In genomic region chr15:82963090-82963489, GRCm38 (mm10) we compare ENCODE assay signal across 8 mouse cellular contexts. TPM values are rescaled to one million over a fixed set of nuclear protein-coding genes. Genes with fewer than 3 reads are reported as not detected.
A peak's percentile ranks its signal among the peaks of the same experiment; 100 is the strongest.
DNase-seq lines count a peak whose midpoint lies in the region; TF ChIP-seq lines count a peak whose summit lies in the region.

No protein-coding gene starts in this region.

- H3K4me1 ChIP-seq in limb, embryonic 10.5 days = peaks cover 70% of the 10 kb centered on the region
- H3K4me1 ChIP-seq in small intestine, adult 2 months (ENCODE audit: control insufficient read depth, insufficient read depth, insufficient read length, low read length) = 0 out of 2 replicates have a peak, but pooled peaks cover 2% of the 10 kb centered on the region

- peak; percentile 40 for DNase-seq in embryo, embryonic 10 days (ENCODE audit: low spot score)
- DNase-seq in embryo, embryonic 10.5 days (ENCODE audit: low spot score) = no peak
- peak; percentile 50 for DNase-seq in right cerebral cortex, postnatal 14 days
- DNase-seq in right cerebral cortex, adult 18-20 months = no peak
- DNase-seq in limb, embryonic 10.5 days (ENCODE audit: low spot score) = no peak
- DNase-seq in layer of hippocampus, postnatal 10 days (ENCODE audit: low spot score in 2 of 2) = no peak
- no peak for DNase-seq in urinary bladder, adult 18-20 months (ENCODE audit: low spot score in 2 of 2)

- peaks cover 90% of the 10 kb centered on the region for H3K27me3 ChIP-seq in limb, embryonic 10.5 days (ENCODE audit: low read depth, poor library complexity, severe bottlenecking)
- H3K27me3 ChIP-seq in small intestine, adult 2 months (ENCODE audit: control insufficient read depth, insufficient read depth, low read length) = peaks cover 37% of the 10 kb centered on the region

- 4% methylated on average over 39 of the region's 39 CpGs for WGBS in limb, embryonic 10.5 days
- WGBS in small intestine, adult 2 months = 8% methylated on average over 39 of the region's 39 CpGs

- H3K9me3 ChIP-seq in limb, embryonic 10.5 days (replicated peaks) = no peaks in the 10 kb centered on the region

- TF ChIP-seq POLR2A in small intestine, adult 2 months (IDR thresholded peaks at IDR 0.05; ENCODE audit: low read depth, low read length) = no peak

- no peaks in the 10 kb centered on the region for H3K36me3 ChIP-seq in limb, embryonic 10.5 days
- no peaks in the 10 kb centered on the region for H3K36me3 ChIP-seq in small intestine, adult 2 months (ENCODE audit: control insufficient read depth, insufficient read depth, low read length)

- TF ChIP-seq CTCF in small intestine, adult 2 months (IDR thresholded peaks at IDR 0.05; ENCODE audit: extremely low read depth, insufficient read length, insufficient replicate concordance, low read depth, low read length) = no peak

- peak overlapping the region; percentile 62 for H3K4me3 ChIP-seq in limb, embryonic 10.5 days
- peak overlapping the region; percentile 50 for H3K4me3 ChIP-seq in small intestine, adult 2 months (ENCODE audit: low read depth, low read length)

- H3K27ac ChIP-seq in limb, embryonic 10.5 days = peak overlapping the region; percentile 88
- H3K27ac ChIP-seq in small intestine, adult 2 months (ENCODE audit: insufficient read depth, low read depth, low read length) = no peak overlapping the region

RNA-seq across cellular contexts. Expression of gene Tcf20, which starts 24.6 kb away (rescaled TPM):
- 8.1 and 8.3 TPM in 2 replicates for polyA plus RNA-seq in limb, embryonic 10.5 days (2016; fragmentation: Nextera tagmentation; extraction: Ambion mirVana)
- polyA plus RNA-seq in small intestine, adult 2 months (2012; rRNA removed) = 8.3 and 20.0 TPM in 2 replicates
- total RNA-seq in layer of hippocampus, postnatal 10 days (2021) = 100 to 1,000 TPM; 139 to 153 TPM

Comparison
In these comparisons a context has a peak if more than half of its experiments do, and no peak if none do; other contexts are left out.
1. DNase-seq: peak in embryo, embryonic 10 days (single experiment) and right cerebral cortex, postnatal 14 days (single experiment); none in embryo, embryonic 10.5 days (single experiment), right cerebral cortex, adult 18-20 months (single experiment), limb, embryonic 10.5 days (single experiment), layer of hippocampus, postnatal 10 days (0 of 2) and urinary bladder, adult 18-20 months (0 of 2).